Mouse (Mus musculus) right cerebral cortex, postnatal 10 days (tissue): ENCODE results near the gene 2310007B03Rik.
A peak's percentile ranks its signal among the peaks of the same experiment; 100 is the strongest.

ENCODE experiments used
- DNase-seq, 2 experiments: peaks; one replicate each; pipeline ENCODE4 v3.0.0; 2021; ENCODE audit warnings: low spot score in 2 of 2

2310007B03Rik gene

GRCm38 (mm10) chr1:93159566-93160500 lies 915 bp downstream of the 2310007B03Rik start:
- DNase-seq: no peak

- no peak for DNase-seq
These were observed 1.8 kb downstream of the 2310007B03Rik start for GRCm38 (mm10) chr1:93158916-93159315.

- no peak for DNase-seq
These were observed 3.2 kb downstream of the 2310007B03Rik start for GRCm38 (mm10) chr1:93157566-93157965.

GRCm38 (mm10) chr1:93150907-93151661 lies 9.7 kb downstream of the 2310007B03Rik start:
- DNase-seq: no peak

GRCm38 (mm10) chr1:93144176-93144575 lies 16.6 kb downstream of the 2310007B03Rik start:
- no peak for DNase-seq

GRCm38 (mm10) chr1:93142871-93143270 lies 17.9 kb downstream of the 2310007B03Rik start:
- no peak for DNase-seq

GRCm38 (mm10) chr1:93139713-93140112 lies 21.0 kb downstream of the 2310007B03Rik start:
- DNase-seq: peak in 1 of 2 experiments; percentile 40

- DNase-seq: no peak
These were observed 22.2 kb downstream of the 2310007B03Rik start for GRCm38 (mm10) chr1:93138534-93138933.

- DNase-seq: no peak
These were observed 25.7 kb downstream of the 2310007B03Rik start, which contains the start of gene Agxt for GRCm38 (mm10) chr1:93135036-93135526. Agxt (plus strand) TSS chr1:93135240.

GRCm38 (mm10) chr1:93132676-93133075 lies 28.1 kb downstream of the 2310007B03Rik start:
- no peak for DNase-seq

GRCm38 (mm10) chr1:93130242-93130983 lies 30.3 kb downstream of the 2310007B03Rik start:
- no peak for DNase-seq

- DNase-seq: peak; percentile 71 to 85
These were observed 31.9 kb downstream of the 2310007B03Rik start for GRCm38 (mm10) chr1:93128710-93129349.

GRCm38 (mm10) chr1:93128209-93128608 lies 32.5 kb downstream of the 2310007B03Rik start:
- no peak for DNase-seq

GRCm38 (mm10) chr1:93125256-93125655 lies 35.5 kb downstream of the 2310007B03Rik start:
- DNase-seq: no peak

GRCm38 (mm10) chr1:93124066-93124465 lies 36.7 kb downstream of the 2310007B03Rik start:
- no peak for DNase-seq

- no peak for DNase-seq
These were observed 37.4 kb downstream of the 2310007B03Rik start for GRCm38 (mm10) chr1:93123179-93123854.

GRCm38 (mm10) chr1:93118816-93119215 lies 41.9 kb downstream of the 2310007B03Rik start:
- DNase-seq: no peak

- no peak for DNase-seq
These were observed 45.3 kb downstream of the 2310007B03Rik start for GRCm38 (mm10) chr1:93115471-93115870.

- peak; percentile 91 to 94 for DNase-seq
These were observed 45.9 kb downstream of the 2310007B03Rik start for GRCm38 (mm10) chr1:93114713-93115463.

GRCm38 (mm10) chr1:93102700-93103099 lies 58.0 kb downstream of the 2310007B03Rik start:
- no peak for DNase-seq
